Mouse (Mus musculus): ENCODE data around the gene Uts2b. TPM values are rescaled to one million over a fixed set of nuclear protein-coding genes. Genes with fewer than 3 reads are reported as not detected.

Uts2b gene
- not detected for polyA plus RNA-seq (2015; fragmentation: Illumina TruSeq; extraction: RNeasy Lipid Tissue Mini Kit (QIAGEN cat#74804); ENCODE audit: insufficient read depth, low read depth, low replicate concordance)

DNA sequence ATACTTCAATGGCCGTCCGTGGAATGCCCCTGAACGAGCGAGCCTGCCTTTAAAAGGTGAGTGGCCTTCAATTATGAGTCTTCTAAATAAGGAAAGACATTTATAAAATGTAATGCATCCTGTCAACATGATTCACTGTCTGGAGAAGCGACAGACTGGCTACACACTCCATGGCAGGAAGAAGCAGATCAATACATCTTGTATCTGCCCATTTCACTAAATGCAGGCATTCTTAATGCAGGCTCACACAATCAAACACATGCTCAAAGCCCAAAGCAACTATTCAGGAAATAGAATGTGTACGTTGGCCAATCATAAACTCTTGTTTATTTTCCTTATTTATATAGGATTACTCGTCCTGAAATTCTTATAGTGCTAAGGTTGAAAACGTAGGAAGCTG, at the start of gene Uts2b:
Uts2b (minus strand) TSS at position 49 of the 400 bp plus-strand sequence.

DNA sequence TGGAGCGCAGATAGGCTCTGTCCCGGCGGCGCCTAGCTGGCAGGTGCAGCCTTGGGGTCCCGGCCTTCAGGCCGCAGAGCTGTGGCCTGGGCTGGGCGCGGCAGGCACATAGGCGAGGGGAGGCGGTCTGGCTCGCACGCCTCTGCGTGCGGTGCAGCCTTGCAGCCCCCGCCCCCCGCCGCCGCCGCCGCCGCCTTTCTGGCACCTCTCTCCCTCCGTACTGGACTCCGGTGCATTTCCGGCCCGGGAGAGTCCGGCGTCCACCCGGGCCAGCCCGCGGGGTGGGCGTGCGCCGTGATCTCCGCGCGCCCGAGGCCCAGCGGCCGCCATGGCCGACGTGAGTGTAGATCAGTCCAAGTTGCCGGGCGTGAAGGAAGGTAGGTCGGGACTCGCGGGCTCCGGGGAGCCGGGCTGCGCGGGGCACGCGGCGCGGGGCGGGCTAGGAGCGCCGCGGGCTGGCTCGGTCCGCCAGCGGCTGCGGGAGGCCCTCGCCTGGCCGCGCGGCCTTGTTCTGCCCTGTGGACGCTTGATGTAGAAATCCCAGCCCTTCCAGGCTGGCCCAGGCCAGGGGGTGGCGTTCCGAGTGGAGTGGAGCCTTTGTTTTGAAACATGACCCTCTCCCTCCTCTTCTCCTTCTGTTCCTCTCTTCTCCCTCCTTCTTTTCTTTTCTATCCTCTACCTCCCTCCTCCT, 18.9 kb upstream of the Uts2b start, which contains the start of gene Ccdc50:
Ccdc50 (plus strand) TSS at position 109 of the 691 bp plus-strand sequence.

DNA sequence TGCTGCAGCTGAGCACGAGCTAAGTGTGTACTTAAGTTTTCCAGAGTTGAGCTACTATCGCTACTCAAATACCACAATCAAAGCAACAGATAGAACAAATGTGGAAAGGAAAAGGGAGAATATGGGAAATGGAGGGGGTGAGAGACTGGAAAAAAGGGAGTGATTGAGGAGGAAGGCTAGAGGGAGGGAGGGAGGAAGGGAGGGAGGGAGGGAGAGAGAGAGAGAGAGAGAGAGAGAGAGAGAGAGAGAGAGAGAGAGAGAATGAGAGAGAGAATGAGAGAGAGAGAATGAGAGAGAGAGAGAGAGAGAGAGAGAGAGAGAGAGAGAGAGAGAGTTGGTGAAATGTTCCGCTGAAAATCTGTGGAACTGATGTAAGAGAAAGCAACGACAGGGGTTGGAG, 62.9 kb downstream of the Uts2b start, which contains the start of gene Ostn:
Ostn (plus strand) TSS at position 301 of the 400 bp plus-strand sequence.

Other genes starting within 250 kb of the Uts2b start
- not detected for gene Ostn, start 62.8 kb downstream of the Uts2b start, polyA plus RNA-seq (2015; fragmentation: Illumina TruSeq; extraction: RNeasy Lipid Tissue Mini Kit (QIAGEN cat#74804); ENCODE audit: insufficient read depth, low read depth, low replicate concordance)
- 6.4 TPM for gene Ccdc50, start 18.6 kb upstream of the Uts2b start, polyA plus RNA-seq (2015; fragmentation: Illumina TruSeq; extraction: RNeasy Lipid Tissue Mini Kit (QIAGEN cat#74804); ENCODE audit: insufficient read depth, low read depth, low replicate concordance)

All from pancreas, adult 10 weeks (tissue).